Mouse (Mus musculus): ENCODE results near the gene Washc2.
"Not testable (repeated sequence)": the region's sequence is repeated elsewhere in the genome, so short reads cannot be mapped to it uniquely, and the experiment has no call there.

Gene Washc2

GRCm38 (mm10) chr6:116207729-116208534 is at the start of gene Washc2:
Gene Washc2 (plus strand): TSS chr6:116208038.
- peak; percentile 97 for DNase-seq (ENCODE audit: low spot score)

- DNase-seq (ENCODE audit: low spot score), result no peak
Measured at GRCm38 (mm10) chr6:116166383-116166782, 41.5 kb upstream of the Washc2 start.

GRCm38 (mm10) chr6:116173511-116174099 is 34.2 kb upstream of the Washc2 start:
- not testable (repeated sequence) for DNase-seq (ENCODE audit: low spot score)

- no peak for DNase-seq (ENCODE audit: low spot score)
Measured at GRCm38 (mm10) chr6:116178376-116178775, 29.5 kb upstream of the Washc2 start.

- no peak for DNase-seq (ENCODE audit: low spot score)
Measured at GRCm38 (mm10) chr6:116180731-116181130, 27.1 kb upstream of the Washc2 start.

- DNase-seq (ENCODE audit: low spot score), result no peak
Measured at GRCm38 (mm10) chr6:116183509-116183908, 24.3 kb upstream of the Washc2 start.

- no peak for DNase-seq (ENCODE audit: low spot score)
Measured at GRCm38 (mm10) chr6:116186485-116186884, 21.4 kb upstream of the Washc2 start.

GRCm38 (mm10) chr6:116189417-116189816 is 18.4 kb upstream of the Washc2 start:
- DNase-seq (ENCODE audit: low spot score), result no peak

GRCm38 (mm10) chr6:116192809-116193311 is 15.0 kb upstream of the Washc2 start:
- DNase-seq (ENCODE audit: low spot score), result no peak

- DNase-seq (ENCODE audit: low spot score), result peak; percentile 98
Measured at GRCm38 (mm10) chr6:116193394-116194393, 14.1 kb upstream of the Washc2 start, which contains the start of gene Tmcc1. Gene Tmcc1 (minus strand): TSS chr6:116193486.

- DNase-seq (ENCODE audit: low spot score), result no peak
Measured at GRCm38 (mm10) chr6:116195811-116196210, 12.0 kb upstream of the Washc2 start.

- peak; percentile 35 for DNase-seq (ENCODE audit: low spot score)
Measured at GRCm38 (mm10) chr6:116198173-116198572, 9.7 kb upstream of the Washc2 start.

- no peak for DNase-seq (ENCODE audit: low spot score)
Measured at GRCm38 (mm10) chr6:116199682-116200081, 8.2 kb upstream of the Washc2 start.

GRCm38 (mm10) chr6:116227767-116228166 is 19.9 kb downstream of the Washc2 start:
- DNase-seq (ENCODE audit: low spot score), result peak; percentile 19

GRCm38 (mm10) chr6:116228785-116229525 is 21.1 kb downstream of the Washc2 start:
- peak; percentile 83 for DNase-seq (ENCODE audit: low spot score)

- DNase-seq (ENCODE audit: low spot score), result not testable (repeated sequence)
Measured at GRCm38 (mm10) chr6:116234821-116235220, 27.0 kb downstream of the Washc2 start.

- no peak for DNase-seq (ENCODE audit: low spot score)
Measured at GRCm38 (mm10) chr6:116235336-116235735, 27.5 kb downstream of the Washc2 start.

GRCm38 (mm10) chr6:116238083-116238482 is 30.2 kb downstream of the Washc2 start:
- DNase-seq (ENCODE audit: low spot score), result no peak

- no peak for DNase-seq (ENCODE audit: low spot score)
Measured at GRCm38 (mm10) chr6:116240371-116240770, 32.5 kb downstream of the Washc2 start.

GRCm38 (mm10) chr6:116259649-116260048 is 51.8 kb downstream of the Washc2 start:
- no peak for DNase-seq (ENCODE audit: low spot score)

- no peak for DNase-seq (ENCODE audit: low spot score)
Measured at GRCm38 (mm10) chr6:116260481-116260880, 52.6 kb downstream of the Washc2 start.

Data from layer of hippocampus, adult 11-12 months (tissue).